ENCODE assay signal across 10 mouse cellular contexts in genomic region chr4:26543833-26544232, GRCm38 (mm10).
DNase-seq lines count a peak whose midpoint lies in the region; ATAC-seq lines count a peak whose summit lies in the region.
"Had no signal": no experiment of that assay in that cellular context is flagged by ENCODE, and none has a peak within 500 bp of the region (broad histone marks: within the 10 kb centered on the region; RNA-seq: fewer than 3 reads in every experiment).

No protein-coding gene starts in this region.

- H3K4me2 ChIP-seq in embryonic facial prominence, embryonic 11.5 days (ENCODE audit: low read depth, low read length) = no peak overlapping the region
- H3K4me2 ChIP-seq: limb, embryonic 15.5 days had no signal

- no peaks in the 10 kb centered on the region for H3K27me3 ChIP-seq in embryonic facial prominence, embryonic 11.5 days (ENCODE audit: control insufficient read depth, insufficient read depth, low read length)
- no peaks in the 10 kb centered on the region for H3K27me3 ChIP-seq in embryonic facial prominence, embryonic 10.5 days (replicated peaks; ENCODE audit: low read depth, poor library complexity, severe bottlenecking)
- H3K27me3 ChIP-seq: limb, embryonic 15.5 days had no signal

- DNase-seq in embryonic facial prominence, embryonic 11.5 days (ENCODE audit: low spot score) = peak; percentile 84
- DNase-seq in embryonic facial prominence, embryonic 10.5 days (ENCODE audit: low spot score) = no peak
- DNase-seq in thymus, postnatal 0 days (ENCODE audit: low spot score) = peak; percentile 17
- DNase-seq in thymus, postnatal 36 days = no peak
- peak; percentile 47 for DNase-seq in induced T-regulatory cell, adult 2 months (ENCODE audit: low read depth)
- no peak for DNase-seq in right cerebral cortex, postnatal 25 days
- no peak for DNase-seq in urinary bladder, postnatal 4 days (ENCODE audit: low spot score in 2 of 2)
- no peak for DNase-seq in left cerebral cortex, adult 18-20 months (ENCODE audit: low spot score in 2 of 2)
- DNase-seq: gastrocnemius, postnatal 25 days had no signal

- no peaks in the 10 kb centered on the region for H3K36me3 ChIP-seq in embryonic facial prominence, embryonic 11.5 days (replicated peaks; ENCODE audit: control insufficient read depth, insufficient read depth, low read depth, low read length)
- H3K36me3 ChIP-seq in embryonic facial prominence, embryonic 10.5 days (replicated peaks) = no peaks in the 10 kb centered on the region
- H3K36me3 ChIP-seq: limb, embryonic 15.5 days had no signal

- no peaks in the 10 kb centered on the region for H3K9me3 ChIP-seq in embryonic facial prominence, embryonic 11.5 days (replicated peaks; ENCODE audit: control insufficient read depth, low read length)
- no peaks in the 10 kb centered on the region for H3K9me3 ChIP-seq in embryonic facial prominence, embryonic 10.5 days
- H3K9me3 ChIP-seq: limb, embryonic 15.5 days had no signal

- H3K4me3 ChIP-seq in embryonic facial prominence, embryonic 11.5 days (ENCODE audit: low read depth, low read length) = no peak overlapping the region
- H3K4me3 ChIP-seq in embryonic facial prominence, embryonic 10.5 days = no peak overlapping the region
- H3K4me3 ChIP-seq: limb, embryonic 15.5 days had no signal

- H3K4me1 ChIP-seq in embryonic facial prominence, embryonic 11.5 days (ENCODE audit: control insufficient read depth, insufficient read depth, low read length) = no peaks in the 10 kb centered on the region
- no peaks in the 10 kb centered on the region for H3K4me1 ChIP-seq in embryonic facial prominence, embryonic 10.5 days
- H3K4me1 ChIP-seq: limb, embryonic 15.5 days had no signal

- H3K9ac ChIP-seq in embryonic facial prominence, embryonic 11.5 days (replicated peaks; ENCODE audit: low read length) = no peak overlapping the region
- H3K9ac ChIP-seq: limb, embryonic 15.5 days had no signal

- no peak overlapping the region for H3K27ac ChIP-seq in embryonic facial prominence, embryonic 11.5 days (replicated peaks; ENCODE audit: low read depth, low read length)
- no peak overlapping the region for H3K27ac ChIP-seq in embryonic facial prominence, embryonic 10.5 days (replicated peaks)
- H3K27ac ChIP-seq: limb, embryonic 15.5 days had no signal

- ATAC-seq in embryonic facial prominence, embryonic 11.5 days (replicated peaks; ENCODE audit: insufficient number of reproducible peaks, low FRiP score, low TSS enrichment, low read depth) = no peak; the same call in 1 of the 2 replicates

- WGBS in embryonic facial prominence, embryonic 11.5 days = 50% methylated on average over 1 of the region's 1 CpGs
- WGBS in embryonic facial prominence, embryonic 10.5 days = 48% methylated on average over 1 of the region's 1 CpGs

Comparison
In these comparisons a context has a peak if more than half of its experiments do, and no peak if none do; other contexts are left out.
1. DNase-seq: peak in embryonic facial prominence, embryonic 11.5 days (single experiment), thymus, postnatal 0 days (single experiment) and induced T-regulatory cell, adult 2 months (single experiment); none in embryonic facial prominence, embryonic 10.5 days (single experiment), thymus, postnatal 36 days (0 of 2), right cerebral cortex, postnatal 25 days (single experiment), urinary bladder, postnatal 4 days (0 of 2) and left cerebral cortex, adult 18-20 months (0 of 2).